ENCODE assay signal across 22 mouse cellular contexts in genomic region chr16:92039966-92040365, GRCm38 (mm10). TPM values are rescaled to one million over a fixed set of nuclear protein-coding genes. Genes with fewer than 3 reads are reported as not detected.
"Had no signal": no experiment of that assay in that cellular context is flagged by ENCODE, and none has a peak within 500 bp of the region (broad histone marks: within the 10 kb centered on the region; RNA-seq: fewer than 3 reads in every experiment).

No protein-coding gene starts in this region.

- H3K9me3 ChIP-seq: kidney, embryonic 15.5 days; limb, embryonic 15.5 days; midbrain, embryonic 13.5 days had no signal

- DNase-seq: layer of hippocampus, postnatal 36 days; left cerebral cortex, postnatal 4 days; lung, embryonic 14.5 days; right cerebral cortex, postnatal 14 days; right cerebral cortex, postnatal 4 days; thymus, postnatal 25 days had no signal

- H3K27me3 ChIP-seq: kidney, embryonic 15.5 days; limb, embryonic 12.5 days; limb, embryonic 15.5 days; midbrain, embryonic 13.5 days had no signal

- H3K4me2 ChIP-seq: kidney, embryonic 15.5 days; limb, embryonic 12.5 days; limb, embryonic 15.5 days; liver, embryonic 11.5 days; lung, embryonic 14.5 days; midbrain, embryonic 13.5 days had no signal

- H3K9ac ChIP-seq: kidney, embryonic 15.5 days; limb, embryonic 12.5 days; limb, embryonic 15.5 days; liver, embryonic 14.5 days; liver, postnatal 0 days; lung, embryonic 14.5 days; midbrain, embryonic 13.5 days had no signal

- H3K4me1 ChIP-seq: kidney, embryonic 15.5 days; limb, embryonic 12.5 days; limb, embryonic 15.5 days; midbrain, embryonic 13.5 days had no signal

- H3K27ac ChIP-seq: kidney, embryonic 15.5 days; left cerebral cortex, adult 2 months; limb, embryonic 12.5 days; limb, embryonic 15.5 days; liver, embryonic 14.5 days; midbrain, embryonic 13.5 days had no signal

- H3K4me3 ChIP-seq: kidney, embryonic 15.5 days; left cerebral cortex, adult 2 months; limb, embryonic 12.5 days; limb, embryonic 15.5 days; midbrain, embryonic 13.5 days had no signal

- H3K36me3 ChIP-seq: kidney, embryonic 15.5 days; limb, embryonic 12.5 days; limb, embryonic 15.5 days; midbrain, embryonic 13.5 days had no signal

- ATAC-seq: midbrain, embryonic 13.5 days; midbrain, embryonic 16.5 days had no signal

RNA-seq across cellular contexts. Expression of gene Gm49711, which starts 18.1 kb away (rescaled TPM):
- total RNA-seq: layer of hippocampus, adult 18-20 months; layer of hippocampus, postnatal 36 days; megakaryocyte, adult 5-6 weeks had no signal
- polyA plus RNA-seq: intestine, embryonic 16.5 days; limb, embryonic 12.5 days; liver, embryonic 14.5 days; liver, postnatal 0 days; lung, embryonic 14.5 days; macrophage; neural tube, embryonic 11.5 days; stomach, embryonic 14.5 days; thymus, postnatal 0 days had no signal
